Mouse (Mus musculus): ENCODE data around the gene Epop. TPM values are rescaled to one million over a fixed set of nuclear protein-coding genes. Genes with fewer than 3 reads are reported as not detected.
A peak's percentile ranks its signal among the peaks of the same experiment; 100 is the strongest.

The Epop gene
- polyA plus RNA-seq, 1 experiment from 2014 or later, result 1.5 TPM

GRCm38 (mm10) chr11:97663528-97664338 is 34.2 kb upstream of the Epop start:
- WGBS (ENCODE audit: insufficient replicate concordance), result 1% methylated on average over 38 of the region's 57 CpGs
- 0 out of 2 replicates have a peak, but pooled peaks have one; percentile 16 for ATAC-seq (replicated peaks; ENCODE audit: insufficient number of reproducible peaks, low FRiP score, low TSS enrichment)
- Histone ChIP-seq H3K4me1 (ENCODE audit: control insufficient read depth, insufficient read depth, low read length) (peaks cover 43% of the 10 kb centered on the region), H3K36me3 (ENCODE audit: control insufficient read depth, insufficient read depth, low read length) (peaks cover 18% of the 10 kb centered on the region), H3K9me3 (replicated peaks; ENCODE audit: control insufficient read depth, low read length) (no peaks in the 10 kb centered on the region), H3K27me3 (ENCODE audit: control insufficient read depth, insufficient read depth, low read length) (peaks cover 8% of the 10 kb centered on the region), H3K27ac (ENCODE audit: low read depth, low read length) (peak overlapping the region; percentile 92), H3K9ac (ENCODE audit: low read depth, low read length) (peak overlapping the region; percentile 90), H3K4me3 (ENCODE audit: low read depth, low read length) (peak overlapping the region; percentile 94), H3K4me2 (peak overlapping the region; percentile 86)

- H3K27ac ChIP-seq (ENCODE audit: low read depth, low read length), result peak within 1 kb of the TSS; percentile 92
- H3K9ac ChIP-seq (ENCODE audit: low read depth, low read length), result peak within 1 kb of the TSS; percentile 90
- peak within 1 kb of the TSS; percentile 86 for H3K4me2 ChIP-seq
- ATAC-seq (replicated peaks; ENCODE audit: insufficient number of reproducible peaks, low FRiP score, low TSS enrichment), result peak; percentile 33; the same call in 1 of the 2 replicates
- WGBS (ENCODE audit: insufficient replicate concordance), result under 1% methylated on average over 43 of the region's 76 CpGs
- H3K9me3 ChIP-seq (replicated peaks; ENCODE audit: control insufficient read depth, low read length), result no peaks in the 10 kb centered on the region
- peaks cover 38% of the 10 kb centered on the region for H3K4me1 ChIP-seq (ENCODE audit: control insufficient read depth, insufficient read depth, low read length)
- H3K36me3 ChIP-seq (ENCODE audit: control insufficient read depth, insufficient read depth, low read length), result peaks cover 13% of the 10 kb centered on the region
- peaks cover 8% of the 10 kb centered on the region for H3K27me3 ChIP-seq (ENCODE audit: control insufficient read depth, insufficient read depth, low read length)
- peak within 1 kb of the TSS; percentile 94 for H3K4me3 ChIP-seq (ENCODE audit: low read depth, low read length)
Measured at GRCm38 (mm10) chr11:97662893-97663527, 33.5 kb upstream of the Epop start, which contains the start of gene Mllt6. Gene Mllt6, plus strand, starts transcription at chr11:97663414.

GRCm38 (mm10) chr11:97662207-97662892 is 32.8 kb upstream of the Epop start:
- no peak for ATAC-seq (replicated peaks; ENCODE audit: insufficient number of reproducible peaks, low FRiP score, low TSS enrichment)
- Histone ChIP-seq H3K27me3 (ENCODE audit: control insufficient read depth, insufficient read depth, low read length) (peaks cover 8% of the 10 kb centered on the region), H3K4me3 (ENCODE audit: low read depth, low read length) (peak overlapping the region; percentile 94), H3K9ac (ENCODE audit: low read depth, low read length) (peak overlapping the region; percentile 90), H3K4me1 (ENCODE audit: control insufficient read depth, insufficient read depth, low read length) (peaks cover 42% of the 10 kb centered on the region), H3K27ac (ENCODE audit: low read depth, low read length) (peak overlapping the region; percentile 92), H3K9me3 (replicated peaks; ENCODE audit: control insufficient read depth, low read length) (no peaks in the 10 kb centered on the region), H3K36me3 (ENCODE audit: control insufficient read depth, insufficient read depth, low read length) (peaks cover 10% of the 10 kb centered on the region), H3K4me2 (peak overlapping the region; percentile 86)
- WGBS (ENCODE audit: insufficient replicate concordance), result 2% methylated on average over 21 of the region's 21 CpGs

- Histone ChIP-seq H3K4me2 (peak overlapping the region; percentile 86), H3K4me3 (ENCODE audit: low read depth, low read length) (peak overlapping the region; percentile 94), H3K27ac (ENCODE audit: low read depth, low read length) (peak overlapping the region; percentile 92), H3K36me3 (ENCODE audit: control insufficient read depth, insufficient read depth, low read length) (peaks cover 10% of the 10 kb centered on the region), H3K27me3 (ENCODE audit: control insufficient read depth, insufficient read depth, low read length) (peaks cover 8% of the 10 kb centered on the region), H3K9me3 (replicated peaks; ENCODE audit: control insufficient read depth, low read length) (no peaks in the 10 kb centered on the region), H3K4me1 (ENCODE audit: control insufficient read depth, insufficient read depth, low read length) (peaks cover 48% of the 10 kb centered on the region), H3K9ac (ENCODE audit: low read depth, low read length) (peak overlapping the region; percentile 90)
- under 1% methylated on average over 20 of the region's 20 CpGs for WGBS (ENCODE audit: insufficient replicate concordance)
- ATAC-seq (replicated peaks; ENCODE audit: insufficient number of reproducible peaks, low FRiP score, low TSS enrichment), result no peak
Measured at GRCm38 (mm10) chr11:97661648-97662133, 32.2 kb upstream of the Epop start.

- H3K4me2 ChIP-seq, result peak overlapping the region; percentile 86
- WGBS (ENCODE audit: insufficient replicate concordance), result 4% methylated on average over 27 of the region's 27 CpGs
- H3K9me3 ChIP-seq (replicated peaks; ENCODE audit: control insufficient read depth, low read length), result no peaks in the 10 kb centered on the region
- H3K4me1 ChIP-seq (ENCODE audit: control insufficient read depth, insufficient read depth, low read length), result peaks cover 50% of the 10 kb centered on the region
- H3K9ac ChIP-seq (ENCODE audit: low read depth, low read length), result peak overlapping the region; percentile 90; the same call in 1 of the 2 replicates
- peaks cover 7% of the 10 kb centered on the region for H3K36me3 ChIP-seq (ENCODE audit: control insufficient read depth, insufficient read depth, low read length)
- peaks cover 8% of the 10 kb centered on the region for H3K27me3 ChIP-seq (ENCODE audit: control insufficient read depth, insufficient read depth, low read length)
- H3K27ac ChIP-seq (ENCODE audit: low read depth, low read length), result peak overlapping the region; percentile 92
- no peak for ATAC-seq (replicated peaks; ENCODE audit: insufficient number of reproducible peaks, low FRiP score, low TSS enrichment)
- H3K4me3 ChIP-seq (ENCODE audit: low read depth, low read length), result peak overlapping the region; percentile 94
Measured at GRCm38 (mm10) chr11:97660734-97661647, 31.5 kb upstream of the Epop start.

GRCm38 (mm10) chr11:97659990-97660714 is 30.6 kb upstream of the Epop start:
- H3K27me3 ChIP-seq (ENCODE audit: control insufficient read depth, insufficient read depth, low read length), result peaks cover 8% of the 10 kb centered on the region
- H3K4me3 ChIP-seq (ENCODE audit: low read depth, low read length), result peak overlapping the region; percentile 82
- peak overlapping the region; percentile 93 for H3K9ac ChIP-seq (ENCODE audit: low read depth, low read length)
- no peaks in the 10 kb centered on the region for H3K36me3 ChIP-seq (ENCODE audit: control insufficient read depth, insufficient read depth, low read length)
- under 1% methylated on average over 75 of the region's 78 CpGs for WGBS (ENCODE audit: insufficient replicate concordance)
- H3K4me2 ChIP-seq, result peak overlapping the region; percentile 86
- ATAC-seq (replicated peaks; ENCODE audit: insufficient number of reproducible peaks, low FRiP score, low TSS enrichment), result peak; percentile 79
- no peaks in the 10 kb centered on the region for H3K9me3 ChIP-seq (replicated peaks; ENCODE audit: control insufficient read depth, low read length)
- peak overlapping the region; percentile 85 for H3K27ac ChIP-seq (ENCODE audit: low read depth, low read length)
- H3K4me1 ChIP-seq (ENCODE audit: control insufficient read depth, insufficient read depth, low read length), result peaks cover 52% of the 10 kb centered on the region

- Histone ChIP-seq H3K4me1 (ENCODE audit: control insufficient read depth, insufficient read depth, low read length) (peaks cover 48% of the 10 kb centered on the region), H3K27ac (ENCODE audit: low read depth, low read length) (peak overlapping the region; percentile 85), H3K9me3 (replicated peaks; ENCODE audit: control insufficient read depth, low read length) (no peaks in the 10 kb centered on the region), H3K36me3 (ENCODE audit: control insufficient read depth, insufficient read depth, low read length) (no peaks in the 10 kb centered on the region), H3K9ac (ENCODE audit: low read depth, low read length) (peak overlapping the region; percentile 93), H3K4me3 (ENCODE audit: low read depth, low read length) (peak overlapping the region; percentile 82), H3K4me2 (peak overlapping the region; percentile 86), H3K27me3 (ENCODE audit: control insufficient read depth, insufficient read depth, low read length) (peaks cover 8% of the 10 kb centered on the region)
- 8% methylated on average over 13 of the region's 13 CpGs for WGBS (ENCODE audit: insufficient replicate concordance)
- no peak for ATAC-seq (replicated peaks; ENCODE audit: insufficient number of reproducible peaks, low FRiP score, low TSS enrichment)
Measured at GRCm38 (mm10) chr11:97659267-97659989, 29.9 kb upstream of the Epop start.

All from heart, embryonic 11.5 days (tissue).